ENCODE assay signal across 20 mouse cellular contexts in genomic region chr2:103478326-103478725, GRCm38 (mm10).
"Had no signal": no experiment of that assay in that cellular context is flagged by ENCODE, and none has a peak within 500 bp of the region (broad histone marks: within the 10 kb centered on the region; RNA-seq: fewer than 3 reads in every experiment).

No protein-coding gene starts in this region.

- H3K4me3 ChIP-seq: limb, embryonic 12.5 days; limb, embryonic 15.5 days; midbrain, embryonic 13.5 days; myocyte; neural tube, embryonic 13.5 days had no signal

- H3K27me3 ChIP-seq: limb, embryonic 12.5 days; limb, embryonic 15.5 days; midbrain, embryonic 13.5 days; neural tube, embryonic 13.5 days had no signal

- H3K4me1 ChIP-seq: limb, embryonic 15.5 days had no signal

- H3K4me2 ChIP-seq: limb, embryonic 12.5 days; limb, embryonic 15.5 days; midbrain, embryonic 13.5 days; neural tube, embryonic 13.5 days had no signal

- H3K27ac ChIP-seq: limb, embryonic 12.5 days; limb, embryonic 15.5 days; midbrain, embryonic 13.5 days; neural tube, embryonic 13.5 days had no signal

- H3K9me3 ChIP-seq: limb, embryonic 12.5 days; limb, embryonic 15.5 days; midbrain, embryonic 13.5 days; neural tube, embryonic 13.5 days had no signal

- H3K9ac ChIP-seq: limb, embryonic 12.5 days; limb, embryonic 15.5 days; midbrain, embryonic 13.5 days; neural tube, embryonic 13.5 days had no signal

- DNase-seq: kidney, adult 11 months; kidney, adult 9 months; kidney, postnatal 14 days; kidney, postnatal 4 days; left cerebral cortex, postnatal 4 days; lung, adult 2 months; lung, postnatal 14 days; lung, postnatal 4 days; retina, postnatal 1 day; right cerebral cortex, postnatal 25 days; spleen, adult 18-20 months; thymus, adult 18-20 months; thymus, postnatal 36 days had no signal

- ATAC-seq: inflammation-experienced regulatory T-cells, adult 6 months; midbrain, embryonic 13.5 days; midbrain, embryonic 16.5 days had no signal
